Mouse (Mus musculus) E14TG2a.4 (cell line): ENCODE measurements around the gene Myo1a.

ENCODE experiments used
- CTCF ChIP-seq: conservative IDR thresholded peaks from 2 replicates; pipeline ENCODE4 v1.5.1; 2014; ENCODE audit warnings: low read length
- NANOG ChIP-seq: IDR thresholded peaks from 2 replicates; pipeline ENCODE4 v1.6.1; 2014; ENCODE audit warnings: borderline replicate concordance, low read length, mixed read lengths
- POU5F1 ChIP-seq: IDR thresholded peaks from 2 replicates; pipeline ENCODE4 v1.6.1; 2014; ENCODE audit warnings: low read length, borderline replicate concordance

GRCm38 (mm10) chr10:127674794-127675522, 30.0 kb upstream of the Myo1a start:
- TF ChIP-seq CTCF (peak; percentile 100), NANOG (no peak), POU5F1 (no peak)
